Mouse (Mus musculus) heart, postnatal 0 days (tissue): ENCODE measurements around the gene Sept9.

Source experiments
- CTCF ChIP-seq: IDR thresholded peaks from 2 replicates; pipeline ENCODE4 v1.5.1; 2016; ENCODE audit warnings: antibody characterized with exemption, control low read depth, low read depth
- EP300 ChIP-seq: IDR thresholded peaks from 2 replicates; pipeline ENCODE4 v1.6.1; 2016; ENCODE audit warnings: antibody characterized with exemption, low read depth

DNA sequence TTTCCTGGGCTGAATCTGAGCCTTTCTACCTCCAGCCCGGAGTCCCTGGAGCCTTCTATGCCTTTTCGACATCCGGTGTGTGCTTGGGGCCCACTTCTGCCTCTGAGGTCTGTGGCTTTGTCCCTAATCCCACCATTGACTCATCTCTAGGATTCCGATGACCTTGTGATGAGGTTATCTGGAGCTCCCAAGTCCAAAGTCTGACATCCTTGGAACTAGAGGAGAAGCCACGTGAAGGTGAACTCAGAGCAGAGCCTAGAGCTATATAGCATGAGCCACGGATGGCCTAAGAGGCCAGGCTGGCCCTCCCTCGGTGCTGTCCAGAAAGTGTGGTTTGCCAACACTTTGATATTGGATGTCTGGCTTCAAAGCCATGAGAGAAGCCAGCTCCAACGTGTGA lies 23.4 kb downstream of the Sept9 start:
- no peak for TF ChIP-seq CTCF
- TF ChIP-seq EP300, result no peak
